Mouse (Mus musculus): ENCODE data around the gene Dynlt1b. TPM values are rescaled to one million over a fixed set of nuclear protein-coding genes. Genes with fewer than 3 reads are reported as not detected.
"Not testable (repeated sequence)": the region's sequence is repeated elsewhere in the genome, so short reads cannot be mapped to it uniquely, and the experiment has no call there.

The Dynlt1b gene
- polyA plus RNA-seq, 1 experiment = 470 TPM

DNA sequence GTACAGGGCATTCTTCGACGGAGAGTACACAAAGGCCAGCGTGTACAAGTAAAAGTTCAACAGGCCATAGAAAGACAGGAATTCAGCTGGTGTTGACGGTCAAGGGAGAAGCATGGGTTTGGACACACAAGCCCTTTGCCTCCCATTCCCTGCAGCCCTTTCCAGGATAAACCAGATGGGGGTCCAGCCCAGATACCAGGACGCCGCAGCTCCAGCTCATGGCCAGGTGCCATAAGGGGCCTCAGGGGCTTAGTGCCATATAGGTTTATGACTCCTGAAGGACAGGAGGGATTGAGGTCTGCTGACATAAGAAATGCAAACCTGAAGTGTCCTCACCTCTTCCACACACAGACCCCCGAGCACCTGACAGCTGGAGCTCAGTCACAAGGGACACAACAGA lies 12.6 kb downstream of the Dynlt1b start:
- not testable (repeated sequence) for H3K27ac ChIP-seq (ENCODE audit: control insufficient read depth, insufficient read depth, low read length); H3K4me3 ChIP-seq (ENCODE audit: control insufficient read depth, insufficient read depth, low read length); DNase-seq; H3K4me1 ChIP-seq (replicated peaks; ENCODE audit: control insufficient read depth, insufficient read depth, low read length); H3K27me3 ChIP-seq (ENCODE audit: control insufficient read depth, insufficient read depth, low read length)
- H3K36me3 ChIP-seq (ENCODE audit: control insufficient read depth, insufficient read depth, low read length) = peaks cover 18% of the 10 kb centered on the region
- 94% methylated on average over 7 of the region's 7 CpGs for WGBS

DNA sequence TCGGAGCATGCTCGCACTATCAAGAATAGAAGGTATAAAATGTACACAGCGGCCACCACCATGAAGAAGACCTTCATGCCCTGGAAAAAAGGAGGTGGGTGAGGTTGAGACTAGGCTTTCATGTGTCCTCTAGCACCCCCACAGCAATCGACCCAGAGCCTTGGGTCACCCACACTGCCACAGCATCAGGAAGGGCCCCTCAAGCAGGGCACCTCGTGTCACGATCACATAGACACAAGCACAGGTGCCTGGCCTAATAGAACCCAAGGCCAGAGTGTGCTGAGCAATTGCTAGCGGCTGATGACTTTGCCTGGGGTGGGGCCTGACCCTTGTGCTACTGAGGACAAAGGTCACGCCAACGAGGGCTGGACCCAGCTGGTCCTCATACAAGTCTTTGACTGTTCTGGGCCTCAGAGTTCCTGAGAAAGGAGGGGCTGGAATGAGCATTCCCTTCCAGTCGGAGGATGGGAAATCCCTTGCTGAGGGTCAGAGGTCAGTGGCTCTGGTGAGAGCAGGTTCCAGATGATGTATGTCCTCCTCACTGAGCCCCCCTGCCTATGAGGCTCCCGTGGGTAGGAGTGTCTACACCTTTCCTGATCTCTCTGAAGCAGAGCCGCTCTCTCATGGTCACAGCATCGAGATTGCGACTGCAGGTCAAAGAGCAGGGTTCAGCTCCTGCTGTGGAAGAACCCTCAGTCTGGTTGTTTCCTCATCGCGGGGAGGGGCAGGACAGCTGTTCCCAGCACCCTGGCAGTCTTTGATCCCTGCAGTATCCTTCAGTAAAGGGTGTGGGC lies 16.1 kb downstream of the Dynlt1b start:
- WGBS = 96% methylated on average over 12 of the region's 16 CpGs

DNA sequence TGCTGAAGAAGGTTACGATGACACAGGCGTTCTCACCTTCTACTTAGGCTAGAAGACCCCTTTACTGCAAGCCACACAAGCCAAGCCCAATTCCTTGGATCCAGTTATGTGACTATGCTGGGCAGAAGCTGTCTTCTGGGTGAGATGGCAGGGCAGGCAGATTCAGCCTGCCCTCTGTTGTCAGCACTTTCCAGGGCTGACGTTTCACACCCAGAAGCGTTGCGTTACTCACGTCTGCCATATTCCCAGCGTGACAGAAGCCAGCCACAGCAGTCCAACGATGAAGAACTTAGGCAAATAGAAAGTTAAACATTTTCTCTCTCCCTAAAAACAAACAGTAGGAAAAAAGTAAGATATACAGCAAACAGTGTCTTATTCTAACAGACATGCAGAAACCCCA lies 18.4 kb downstream of the Dynlt1b start:
- 97% methylated on average over 8 of the region's 8 CpGs for WGBS
- DNase-seq; H3K27ac ChIP-seq (ENCODE audit: control insufficient read depth, insufficient read depth, low read length); H3K4me1 ChIP-seq (replicated peaks; ENCODE audit: control insufficient read depth, insufficient read depth, low read length); H3K27me3 ChIP-seq (ENCODE audit: control insufficient read depth, insufficient read depth, low read length); H3K4me3 ChIP-seq (ENCODE audit: control insufficient read depth, insufficient read depth, low read length); H3K36me3 ChIP-seq (ENCODE audit: control insufficient read depth, insufficient read depth, low read length): not testable (repeated sequence)

More for the DNA sequence above, 16.1 kb downstream of the Dynlt1b start:
- H3K4me1 ChIP-seq (replicated peaks; ENCODE audit: control insufficient read depth, insufficient read depth, low read length); H3K36me3 ChIP-seq (ENCODE audit: control insufficient read depth, insufficient read depth, low read length); H3K4me3 ChIP-seq (ENCODE audit: control insufficient read depth, insufficient read depth, low read length); DNase-seq; H3K27me3 ChIP-seq (ENCODE audit: control insufficient read depth, insufficient read depth, low read length); H3K27ac ChIP-seq (ENCODE audit: control insufficient read depth, insufficient read depth, low read length): not testable (repeated sequence)

DNA sequence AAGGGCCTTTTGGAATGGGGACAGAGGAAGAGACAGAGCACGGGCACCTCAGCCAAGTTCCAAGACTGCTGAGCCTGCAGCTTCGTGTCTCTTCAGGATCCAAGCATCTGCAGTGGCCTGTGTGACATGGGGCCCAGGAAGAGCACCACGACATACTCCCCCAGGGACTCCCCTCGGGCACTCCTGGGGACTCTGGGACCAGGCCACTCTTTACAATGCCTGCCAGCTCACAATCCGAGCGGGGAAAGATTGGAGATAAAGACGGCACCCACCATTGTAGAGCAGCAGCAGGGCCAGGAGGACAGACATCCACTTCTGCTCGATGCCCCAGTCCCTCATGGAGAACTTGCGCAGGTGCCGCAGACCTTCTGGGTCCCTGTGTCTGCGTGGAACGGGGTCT lies 19.3 kb downstream of the Dynlt1b start:
- DNase-seq; H3K4me3 ChIP-seq (ENCODE audit: control insufficient read depth, insufficient read depth, low read length); H3K36me3 ChIP-seq (ENCODE audit: control insufficient read depth, insufficient read depth, low read length); H3K27ac ChIP-seq (ENCODE audit: control insufficient read depth, insufficient read depth, low read length); H3K27me3 ChIP-seq (ENCODE audit: control insufficient read depth, insufficient read depth, low read length); H3K4me1 ChIP-seq (replicated peaks; ENCODE audit: control insufficient read depth, insufficient read depth, low read length): not testable (repeated sequence)
- 96% methylated on average over 12 of the region's 12 CpGs for WGBS

DNA sequence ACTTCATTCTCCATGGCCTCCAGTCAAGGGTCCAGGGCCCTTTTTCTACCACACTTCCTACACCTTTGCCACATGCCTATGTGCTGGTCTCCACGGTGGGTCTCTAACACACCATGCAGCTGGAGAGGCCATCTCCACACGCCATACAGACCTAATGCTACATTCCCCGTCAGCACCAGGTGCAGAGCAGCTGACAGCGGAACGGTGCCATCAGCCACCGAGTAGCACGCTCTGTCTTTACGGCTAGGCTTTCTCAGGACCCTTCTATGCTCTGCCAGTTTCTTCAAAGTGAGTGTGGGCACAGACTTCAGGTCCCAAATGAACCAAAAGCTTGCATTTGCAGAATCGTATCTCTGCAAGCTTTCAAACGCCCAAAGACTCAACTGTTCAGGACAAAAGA lies 21.3 kb downstream of the Dynlt1b start:
- not testable (repeated sequence) for DNase-seq; H3K36me3 ChIP-seq (ENCODE audit: control insufficient read depth, insufficient read depth, low read length); H3K4me3 ChIP-seq (ENCODE audit: control insufficient read depth, insufficient read depth, low read length); H3K4me1 ChIP-seq (replicated peaks; ENCODE audit: control insufficient read depth, insufficient read depth, low read length); H3K27ac ChIP-seq (ENCODE audit: control insufficient read depth, insufficient read depth, low read length); H3K27me3 ChIP-seq (ENCODE audit: control insufficient read depth, insufficient read depth, low read length)
- 94% methylated on average over 2 of the region's 10 CpGs for WGBS

DNA sequence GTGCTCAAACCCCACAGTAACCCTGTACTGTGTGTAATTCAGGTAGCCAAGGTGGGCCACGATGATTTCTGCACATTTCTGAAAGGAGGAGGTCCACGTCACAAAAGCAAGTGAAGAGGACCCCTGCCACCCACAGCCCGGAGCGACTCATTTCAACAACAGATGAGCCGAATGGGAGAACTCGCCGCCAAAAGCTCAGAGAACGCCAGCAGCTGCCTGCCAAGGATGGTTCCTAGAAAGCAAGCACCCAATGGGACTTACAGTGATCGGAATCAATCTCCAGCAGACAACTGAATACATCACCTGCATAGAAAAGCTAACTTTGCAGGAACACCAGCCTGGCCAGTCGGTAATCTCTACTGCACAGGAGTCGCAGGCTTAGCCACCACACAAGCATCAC lies 22.8 kb downstream of the Dynlt1b start:
- H3K36me3 ChIP-seq (ENCODE audit: control insufficient read depth, insufficient read depth, low read length); H3K27me3 ChIP-seq (ENCODE audit: control insufficient read depth, insufficient read depth, low read length); H3K4me1 ChIP-seq (replicated peaks; ENCODE audit: control insufficient read depth, insufficient read depth, low read length); H3K4me3 ChIP-seq (ENCODE audit: control insufficient read depth, insufficient read depth, low read length); H3K27ac ChIP-seq (ENCODE audit: control insufficient read depth, insufficient read depth, low read length); DNase-seq: not testable (repeated sequence)
- 98% methylated on average over 9 of the region's 11 CpGs for WGBS

DNA sequence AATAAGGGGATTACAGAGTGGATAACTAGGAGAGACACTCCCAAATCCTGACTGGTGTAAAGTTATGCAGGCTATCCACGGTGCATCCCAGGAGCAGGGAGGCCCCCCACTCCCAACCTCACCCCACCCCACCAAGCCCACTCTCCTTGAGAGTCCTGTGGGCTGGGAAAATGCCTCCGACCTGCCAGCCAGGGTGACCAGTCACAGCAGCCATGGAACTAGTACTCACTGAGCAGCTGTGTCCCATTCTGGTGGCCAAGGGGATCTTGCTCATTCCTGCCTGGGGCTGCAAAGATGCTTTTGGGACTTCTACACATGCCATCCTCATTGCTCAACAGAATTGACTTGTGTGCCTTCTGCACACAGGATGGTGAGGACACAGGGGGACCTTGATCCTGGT lies 24.8 kb downstream of the Dynlt1b start:
- H3K4me1 ChIP-seq (replicated peaks; ENCODE audit: control insufficient read depth, insufficient read depth, low read length); H3K4me3 ChIP-seq (ENCODE audit: control insufficient read depth, insufficient read depth, low read length); H3K27ac ChIP-seq (ENCODE audit: control insufficient read depth, insufficient read depth, low read length); H3K27me3 ChIP-seq (ENCODE audit: control insufficient read depth, insufficient read depth, low read length); DNase-seq; H3K36me3 ChIP-seq (ENCODE audit: control insufficient read depth, insufficient read depth, low read length): not testable (repeated sequence)
- WGBS = 93% methylated on average over 2 of the region's 2 CpGs

DNA sequence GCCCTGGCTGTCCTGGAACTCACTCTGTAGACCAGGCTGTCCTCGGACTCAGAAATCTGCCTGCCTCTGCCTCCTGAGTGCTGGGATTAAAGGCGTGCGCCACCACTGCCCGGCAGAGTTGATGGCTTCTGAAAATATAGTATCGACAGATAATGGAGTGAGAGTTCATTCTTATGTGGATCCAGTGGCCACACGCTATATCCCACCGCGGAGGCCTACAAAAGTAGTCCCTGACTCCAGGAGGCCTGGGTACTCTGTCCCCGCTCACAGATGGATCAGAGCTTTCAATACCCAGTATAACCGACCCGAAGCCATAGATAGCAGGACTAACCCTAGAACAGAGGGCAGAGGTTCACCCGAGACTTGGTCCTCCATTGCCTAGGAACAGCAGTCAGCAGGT lies 26.0 kb downstream of the Dynlt1b start:
- WGBS = 98% methylated on average over 12 of the region's 12 CpGs
- DNase-seq; H3K36me3 ChIP-seq (ENCODE audit: control insufficient read depth, insufficient read depth, low read length); H3K27me3 ChIP-seq (ENCODE audit: control insufficient read depth, insufficient read depth, low read length); H3K4me1 ChIP-seq (replicated peaks; ENCODE audit: control insufficient read depth, insufficient read depth, low read length); H3K27ac ChIP-seq (ENCODE audit: control insufficient read depth, insufficient read depth, low read length); H3K4me3 ChIP-seq (ENCODE audit: control insufficient read depth, insufficient read depth, low read length): not testable (repeated sequence)

DNA sequence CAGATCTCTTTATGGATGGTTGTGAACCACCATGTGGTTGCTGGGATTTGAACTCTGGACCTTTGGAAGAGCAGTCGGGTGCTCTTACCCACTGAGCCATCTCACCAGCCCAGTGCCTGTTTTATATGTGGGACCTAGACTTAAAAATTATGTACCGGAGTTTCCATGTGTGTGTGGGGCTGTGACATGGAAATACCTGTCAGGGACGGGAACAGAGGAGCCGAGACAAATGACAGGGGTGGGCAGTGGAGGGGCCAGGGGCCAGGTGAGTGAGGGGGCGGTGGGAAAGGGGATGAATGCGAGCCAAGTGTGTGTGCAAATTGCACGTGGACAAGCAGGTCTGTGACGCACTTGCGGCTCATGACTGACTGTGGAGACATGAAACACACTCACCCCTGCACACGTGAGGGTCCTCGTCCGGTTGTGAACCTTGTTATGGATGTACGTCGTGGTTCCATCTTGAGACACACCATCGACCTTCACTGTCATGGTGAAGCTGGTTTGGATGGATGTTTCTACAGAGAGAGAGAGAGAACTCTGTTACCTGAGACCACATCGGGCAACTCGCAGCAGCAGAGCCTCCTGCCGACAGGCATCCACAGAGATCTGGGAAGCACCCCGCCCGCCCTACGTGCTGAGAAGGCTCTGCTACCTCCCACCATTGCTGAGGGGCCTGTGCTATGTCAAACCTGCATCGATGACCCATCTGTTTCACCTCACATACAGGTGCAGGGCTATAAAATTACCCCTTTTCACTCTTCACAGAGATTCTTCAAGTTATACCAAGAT lies 26.9 kb downstream of the Dynlt1b start:
- not testable (repeated sequence) for H3K27me3 ChIP-seq (ENCODE audit: control insufficient read depth, insufficient read depth, low read length); H3K4me3 ChIP-seq (ENCODE audit: control insufficient read depth, insufficient read depth, low read length); H3K27ac ChIP-seq (ENCODE audit: control insufficient read depth, insufficient read depth, low read length); DNase-seq; H3K4me1 ChIP-seq (replicated peaks; ENCODE audit: control insufficient read depth, insufficient read depth, low read length); H3K36me3 ChIP-seq (ENCODE audit: control insufficient read depth, insufficient read depth, low read length)
- 98% methylated on average over 17 of the region's 22 CpGs for WGBS

DNA sequence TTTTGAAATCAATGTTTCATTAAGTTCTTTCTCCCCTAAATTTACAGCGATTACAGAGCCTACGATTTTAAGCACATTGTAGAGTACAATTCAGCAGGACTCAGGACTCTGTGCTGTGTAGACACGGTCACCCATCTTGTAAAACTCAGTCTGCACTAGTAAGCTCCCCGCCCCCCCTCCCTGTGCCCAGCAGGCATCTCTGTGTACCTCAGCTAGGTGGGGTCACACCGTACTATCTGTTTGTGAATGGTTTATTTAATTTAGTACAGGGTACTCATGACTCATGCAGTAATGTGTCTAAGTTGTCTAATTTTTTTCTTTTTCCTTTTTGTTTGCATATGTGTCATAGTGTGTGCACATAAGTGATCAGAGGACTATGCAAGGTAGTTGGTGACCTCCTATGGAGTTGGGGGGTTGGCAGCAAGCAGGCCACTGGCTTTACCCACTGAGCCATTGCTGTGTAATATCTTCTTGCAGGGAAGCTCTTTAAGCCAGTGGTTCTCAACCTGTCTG lies 31.2 kb downstream of the Dynlt1b start:
- not testable (repeated sequence) for H3K4me1 ChIP-seq (replicated peaks; ENCODE audit: control insufficient read depth, insufficient read depth, low read length); DNase-seq; H3K27ac ChIP-seq (ENCODE audit: control insufficient read depth, insufficient read depth, low read length); H3K36me3 ChIP-seq (ENCODE audit: control insufficient read depth, insufficient read depth, low read length); H3K4me3 ChIP-seq (ENCODE audit: control insufficient read depth, insufficient read depth, low read length); H3K27me3 ChIP-seq (ENCODE audit: control insufficient read depth, insufficient read depth, low read length)
- 98% methylated on average over 5 of the region's 5 CpGs for WGBS

- H3K4me1 ChIP-seq (replicated peaks; ENCODE audit: control insufficient read depth, insufficient read depth, low read length); H3K27ac ChIP-seq (ENCODE audit: control insufficient read depth, insufficient read depth, low read length); H3K36me3 ChIP-seq (ENCODE audit: control insufficient read depth, insufficient read depth, low read length); H3K27me3 ChIP-seq (ENCODE audit: control insufficient read depth, insufficient read depth, low read length); DNase-seq; H3K4me3 ChIP-seq (ENCODE audit: control insufficient read depth, insufficient read depth, low read length): not testable (repeated sequence)
- WGBS = 78% methylated on average over 9 of the region's 9 CpGs
Measured at GRCm38 (mm10) chr17:6465735-6466134, 35.8 kb downstream of the Dynlt1b start.

Data from thymus, adult 2 months (tissue).